Mouse (Mus musculus) heart, postnatal 0 days (tissue): Measurements from ENCODE around the gene Cntn5.

Experiments
- CTCF ChIP-seq: IDR thresholded peaks from 2 replicates; pipeline ENCODE4 v1.5.1; 2016; ENCODE audit warnings: antibody characterized with exemption, control low read depth, low read depth
- EP300 ChIP-seq: IDR thresholded peaks from 2 replicates; pipeline ENCODE4 v1.6.1; 2016; ENCODE audit warnings: antibody characterized with exemption, low read depth

GRCm38 (mm10) chr9:10529528-10529927 is 375.0 kb downstream of the Cntn5 start:
- no peak for TF ChIP-seq CTCF
- no peak for TF ChIP-seq EP300
